Mouse (Mus musculus): ENCODE results near the gene Tenm4. TPM values are rescaled to one million over a fixed set of nuclear protein-coding genes. Genes with fewer than 3 reads are reported as not detected.

Gene Tenm4
- polyA plus RNA-seq, 1 experiment from 2014 or later = 45.6 TPM

GRCm38 (mm10) chr7:96265941-96266340 lies 94.9 kb downstream of the Tenm4 start:
- H3K27me3 ChIP-seq = no peaks in the 10 kb centered on the region
- H3K4me3 ChIP-seq = no peak overlapping the region
- H3K27ac ChIP-seq = peak overlapping the region; percentile 69
- 0 out of 2 replicates have a peak, but pooled peaks have one; percentile 3 for ATAC-seq (ENCODE audit: insufficient number of reproducible peaks, insufficient read depth, low FRiP score, low TSS enrichment, low read depth)
- H3K9me3 ChIP-seq = no peaks in the 10 kb centered on the region
- H3K9ac ChIP-seq = no peak overlapping the region
- no peak overlapping the region for H3K4me2 ChIP-seq
- no peaks in the 10 kb centered on the region for H3K36me3 ChIP-seq
- 55% methylated on average over 1 of the region's 1 CpGs for WGBS
- peaks cover 18% of the 10 kb centered on the region for H3K4me1 ChIP-seq

- 51% methylated on average over 6 of the region's 6 CpGs for WGBS
- Histone ChIP-seq H3K4me3 (no peak overlapping the region), H3K36me3 (no peaks in the 10 kb centered on the region), H3K27ac (peak overlapping the region; percentile 57), H3K9me3 (no peaks in the 10 kb centered on the region), H3K4me2 (no peak overlapping the region), H3K27me3 (no peaks in the 10 kb centered on the region), H3K4me1 (peaks cover 18% of the 10 kb centered on the region), H3K9ac (no peak overlapping the region)
- no peak for ATAC-seq (ENCODE audit: insufficient number of reproducible peaks, insufficient read depth, low FRiP score, low TSS enrichment, low read depth)
These were observed 96.2 kb downstream of the Tenm4 start for GRCm38 (mm10) chr7:96267266-96267665.

- H3K9me3 ChIP-seq = no peaks in the 10 kb centered on the region
- no peaks in the 10 kb centered on the region for H3K36me3 ChIP-seq
- H3K27me3 ChIP-seq = no peaks in the 10 kb centered on the region
- H3K27ac ChIP-seq = no peak overlapping the region
- no peak overlapping the region for H3K4me2 ChIP-seq
- ATAC-seq (ENCODE audit: insufficient number of reproducible peaks, insufficient read depth, low FRiP score, low TSS enrichment, low read depth) = no peak
- peaks cover 13% of the 10 kb centered on the region for H3K4me1 ChIP-seq
- no peak overlapping the region for H3K4me3 ChIP-seq
- 45% methylated on average over 4 of the region's 4 CpGs for WGBS
- no peak overlapping the region for H3K9ac ChIP-seq
These were observed 99.6 kb downstream of the Tenm4 start for GRCm38 (mm10) chr7:96270684-96271083.

- 54% methylated on average over 3 of the region's 3 CpGs for WGBS
- H3K4me3 ChIP-seq = no peak overlapping the region
- no peak overlapping the region for H3K9ac ChIP-seq
- no peaks in the 10 kb centered on the region for H3K9me3 ChIP-seq
- H3K36me3 ChIP-seq = no peaks in the 10 kb centered on the region
- H3K27ac ChIP-seq = no peak overlapping the region
- no peak for ATAC-seq (ENCODE audit: insufficient number of reproducible peaks, insufficient read depth, low FRiP score, low TSS enrichment, low read depth)
- H3K4me1 ChIP-seq = peaks cover 6% of the 10 kb centered on the region
- H3K27me3 ChIP-seq = no peaks in the 10 kb centered on the region
- H3K4me2 ChIP-seq = no peak overlapping the region
These were observed 101.0 kb downstream of the Tenm4 start for GRCm38 (mm10) chr7:96272068-96272467.

- ATAC-seq (ENCODE audit: insufficient number of reproducible peaks, insufficient read depth, low FRiP score, low TSS enrichment, low read depth) = no peak
These were observed 103.4 kb downstream of the Tenm4 start for GRCm38 (mm10) chr7:96274486-96274885.

GRCm38 (mm10) chr7:96277550-96277949 lies 106.5 kb downstream of the Tenm4 start:
- Histone ChIP-seq H3K27me3 (no peaks in the 10 kb centered on the region), H3K4me3 (no peak overlapping the region), H3K9me3 (no peaks in the 10 kb centered on the region), H3K27ac (no peak overlapping the region), H3K4me2 (no peak overlapping the region), H3K9ac (no peak overlapping the region), H3K36me3 (no peaks in the 10 kb centered on the region), H3K4me1 (peaks cover 8% of the 10 kb centered on the region; the same call in 1 of the 2 replicates)
- no peak for ATAC-seq (ENCODE audit: insufficient number of reproducible peaks, insufficient read depth, low FRiP score, low TSS enrichment, low read depth)
- 79% methylated on average over 10 of the region's 10 CpGs for WGBS

More at GRCm38 (mm10) chr7:96274486-96274885, 103.4 kb downstream of the Tenm4 start:
- Histone ChIP-seq H3K4me2 (no peak overlapping the region), H3K36me3 (no peaks in the 10 kb centered on the region), H3K4me1 (peaks cover 11% of the 10 kb centered on the region; the same call in 1 of the 2 replicates), H3K4me3 (no peak overlapping the region), H3K27ac (no peak overlapping the region), H3K9ac (no peak overlapping the region), H3K27me3 (no peaks in the 10 kb centered on the region), H3K9me3 (no peaks in the 10 kb centered on the region)
- WGBS = 95% methylated on average over 2 of the region's 2 CpGs

GRCm38 (mm10) chr7:96278378-96278777 lies 107.3 kb downstream of the Tenm4 start:
- Histone ChIP-seq H3K36me3 (no peaks in the 10 kb centered on the region), H3K27ac (no peak overlapping the region), H3K4me1 (peaks cover 8% of the 10 kb centered on the region; the same call in 1 of the 2 replicates), H3K4me3 (no peak overlapping the region), H3K4me2 (no peak overlapping the region), H3K27me3 (no peaks in the 10 kb centered on the region), H3K9ac (no peak overlapping the region), H3K9me3 (no peaks in the 10 kb centered on the region)
- WGBS = 80% methylated on average over 11 of the region's 11 CpGs
- no peak for ATAC-seq (ENCODE audit: insufficient number of reproducible peaks, insufficient read depth, low FRiP score, low TSS enrichment, low read depth)

- peaks cover 8% of the 10 kb centered on the region; the same call in 1 of the 2 replicates for H3K4me1 ChIP-seq
- H3K27ac ChIP-seq = no peak overlapping the region
- no peak overlapping the region for H3K4me3 ChIP-seq
- H3K9ac ChIP-seq = no peak overlapping the region
- no peaks in the 10 kb centered on the region for H3K9me3 ChIP-seq
- H3K36me3 ChIP-seq = no peaks in the 10 kb centered on the region
- H3K27me3 ChIP-seq = no peaks in the 10 kb centered on the region
- WGBS = 51% methylated on average over 4 of the region's 4 CpGs
- no peak for ATAC-seq (ENCODE audit: insufficient number of reproducible peaks, insufficient read depth, low FRiP score, low TSS enrichment, low read depth)
- no peak overlapping the region for H3K4me2 ChIP-seq
These were observed 109.7 kb downstream of the Tenm4 start for GRCm38 (mm10) chr7:96280795-96281194.

GRCm38 (mm10) chr7:96290576-96290975 lies 119.5 kb downstream of the Tenm4 start:
- no peak for ATAC-seq (ENCODE audit: insufficient number of reproducible peaks, insufficient read depth, low FRiP score, low TSS enrichment, low read depth)
- 69% methylated on average over 2 of the region's 2 CpGs for WGBS
- Histone ChIP-seq H3K27me3 (no peaks in the 10 kb centered on the region), H3K9ac (no peak overlapping the region), H3K4me1 (no peaks in the 10 kb centered on the region), H3K36me3 (no peaks in the 10 kb centered on the region), H3K4me3 (no peak overlapping the region), H3K27ac (no peak overlapping the region), H3K9me3 (no peaks in the 10 kb centered on the region), H3K4me2 (no peak overlapping the region)

- no peak for ATAC-seq (ENCODE audit: insufficient number of reproducible peaks, insufficient read depth, low FRiP score, low TSS enrichment, low read depth)
- Histone ChIP-seq H3K9me3 (no peaks in the 10 kb centered on the region), H3K9ac (no peak overlapping the region), H3K4me2 (no peak overlapping the region), H3K4me3 (no peak overlapping the region), H3K27ac (no peak overlapping the region), H3K36me3 (no peaks in the 10 kb centered on the region), H3K4me1 (peaks cover 7% of the 10 kb centered on the region; the same call in 1 of the 2 replicates), H3K27me3 (no peaks in the 10 kb centered on the region)
- 94% methylated on average over 5 of the region's 5 CpGs for WGBS
These were observed 124.9 kb downstream of the Tenm4 start for GRCm38 (mm10) chr7:96295959-96296358.

GRCm38 (mm10) chr7:96300826-96301397 lies 129.9 kb downstream of the Tenm4 start:
- Histone ChIP-seq H3K9me3 (no peaks in the 10 kb centered on the region), H3K4me1 (peaks cover 18% of the 10 kb centered on the region), H3K36me3 (no peaks in the 10 kb centered on the region), H3K9ac (no peak overlapping the region), H3K4me2 (no peak overlapping the region), H3K27me3 (no peaks in the 10 kb centered on the region), H3K4me3 (no peak overlapping the region), H3K27ac (no peak overlapping the region)
- ATAC-seq (ENCODE audit: insufficient number of reproducible peaks, insufficient read depth, low FRiP score, low TSS enrichment, low read depth) = no peak
- 77% methylated on average over 8 of the region's 8 CpGs for WGBS

- WGBS = 49% methylated on average over 3 of the region's 3 CpGs
- no peak overlapping the region for H3K4me3 ChIP-seq
These were observed 130.8 kb downstream of the Tenm4 start for GRCm38 (mm10) chr7:96301813-96302212.

More at GRCm38 (mm10) chr7:96301813-96302212, 130.8 kb downstream of the Tenm4 start:
- Histone ChIP-seq H3K27me3 (no peaks in the 10 kb centered on the region), H3K9me3 (no peaks in the 10 kb centered on the region), H3K36me3 (no peaks in the 10 kb centered on the region), H3K27ac (no peak overlapping the region), H3K9ac (no peak overlapping the region), H3K4me2 (no peak overlapping the region), H3K4me1 (peaks cover 18% of the 10 kb centered on the region)
- ATAC-seq (ENCODE audit: insufficient number of reproducible peaks, insufficient read depth, low FRiP score, low TSS enrichment, low read depth) = no peak

All from embryonic facial prominence, embryonic 13.5 days (tissue).